Mouse (Mus musculus) spleen, postnatal 36 days (tissue): ENCODE data around the gene 4930555G01Rik.
"Not testable (repeated sequence)": the region's sequence is repeated elsewhere in the genome, so short reads cannot be mapped to it uniquely, and the experiment has no call there.

Experiments
- DNase-seq, 2 experiments: peaks; one replicate each; pipeline ENCODE4 v3.0.0; 2022; ENCODE audit warnings: low spot score in 2 of 2, mixed read lengths in 1 of 2

The 4930555G01Rik gene

GRCm38 (mm10) chr14:5050329-5050728 lies at the start of gene 4930555G01Rik:
TSS of gene 4930555G01Rik (plus strand) at chr14:5050629.
- not testable (repeated sequence) for DNase-seq

- DNase-seq: not testable (repeated sequence)
Measured at GRCm38 (mm10) chr14:5015591-5015990, 34.8 kb upstream of the 4930555G01Rik start, which contains the start of gene Gm3298. TSS of gene Gm3298 (plus strand) at chr14:5015891.

- DNase-seq: not testable (repeated sequence)
Measured at GRCm38 (mm10) chr14:5070611-5071490, 20.4 kb downstream of the 4930555G01Rik start, which contains the start of gene Gm8281. TSS of gene Gm8281 (plus strand) at chr14:5071040.
